Mouse (Mus musculus) heart, embryonic 11.5 days (tissue): ENCODE measurements around the gene Ttc25. TPM values are rescaled to one million over a fixed set of nuclear protein-coding genes. Genes with fewer than 3 reads are reported as not detected.
"Not testable (repeated sequence)": the region's sequence is repeated elsewhere in the genome, so short reads cannot be mapped to it uniquely, and the experiment has no call there.

Experiments used
- ATAC-seq: fragments of 200-750 bp; cut with Nextera tagmentation; replicated peaks from 2 replicates; pipeline ENCODE4 v1.8.0; 2017; ENCODE audit warnings: moderate library complexity; ENCODE audit not compliant: insufficient number of reproducible peaks, low FRiP score, low TSS enrichment
- H3K27ac ChIP-seq: fragments of 300-500 bp; sonication (generic); 2 replicates; pipeline ENCODE4 v1.5.1; 2014; ENCODE audit warnings: mild to moderate bottlenecking, low read depth, low read length
- H3K27me3 ChIP-seq: fragments of 300-500 bp; sonication (generic); 2 replicates; pipeline ENCODE4 v1.6.1; 2014; ENCODE audit warnings: mild to moderate bottlenecking, low read length, mixed read lengths; ENCODE audit not compliant: control insufficient read depth, insufficient read depth
- H3K36me3 ChIP-seq: fragments of 300-500 bp; sonication (generic); 2 replicates; pipeline ENCODE4 v1.6.1; 2014; ENCODE audit warnings: mild to moderate bottlenecking, low read length, moderate library complexity, mixed read lengths; ENCODE audit not compliant: control insufficient read depth, insufficient read depth
- H3K4me1 ChIP-seq: fragments of 300-500 bp; sonication (generic); 2 replicates; pipeline ENCODE4 v1.6.1; 2014; ENCODE audit warnings: low read length; ENCODE audit not compliant: control insufficient read depth, insufficient read depth
- H3K4me2 ChIP-seq: fragments of 300-500 bp; sonication (generic); 2 replicates; pipeline ENCODE4 v1.6.1; 2014; ENCODE audit warnings: mild to moderate bottlenecking, moderate library complexity
- H3K4me3 ChIP-seq: fragments of 300-500 bp; sonication (generic); 2 replicates; pipeline ENCODE4 v1.5.1; 2014; ENCODE audit warnings: low read depth, low read length
- H3K9ac ChIP-seq: fragments of 300-500 bp; sonication (generic); 2 replicates; pipeline ENCODE4 v1.6.1; 2014; ENCODE audit warnings: mild to moderate bottlenecking, low read depth, low read length, moderate library complexity
- H3K9me3 ChIP-seq: fragments of 300-500 bp; sonication (generic); replicated peaks from 2 replicates; pipeline ENCODE4 v1.6.1; 2016; ENCODE audit warnings: low read length; ENCODE audit not compliant: control insufficient read depth
- WGBS: fragments of 180-500 bp; shearing (Covaris S2); extraction: QIAGEN DNeasy Blood & Tissue Kit; methylation state at CpG from one replicate; pipeline ENCODE4 v1.1.7; 2014; ENCODE audit not compliant: insufficient replicate concordance; 5-methylcytosine and 5-hydroxymethylcytosine counted together
- polyA plus RNA-seq: library from polyadenylated mRNA; unstranded; fragments of >200 nt; fragmentation: Nextera tagmentation; extraction: Ambion mirVana; gene quantifications from 2 replicates; pipeline ENCODE4 v1.2.1, GENCODE M21; 2014

Gene Ttc25
- polyA plus RNA-seq, 1 experiment from 2014 or later, result 0.31 TPM

DNA sequence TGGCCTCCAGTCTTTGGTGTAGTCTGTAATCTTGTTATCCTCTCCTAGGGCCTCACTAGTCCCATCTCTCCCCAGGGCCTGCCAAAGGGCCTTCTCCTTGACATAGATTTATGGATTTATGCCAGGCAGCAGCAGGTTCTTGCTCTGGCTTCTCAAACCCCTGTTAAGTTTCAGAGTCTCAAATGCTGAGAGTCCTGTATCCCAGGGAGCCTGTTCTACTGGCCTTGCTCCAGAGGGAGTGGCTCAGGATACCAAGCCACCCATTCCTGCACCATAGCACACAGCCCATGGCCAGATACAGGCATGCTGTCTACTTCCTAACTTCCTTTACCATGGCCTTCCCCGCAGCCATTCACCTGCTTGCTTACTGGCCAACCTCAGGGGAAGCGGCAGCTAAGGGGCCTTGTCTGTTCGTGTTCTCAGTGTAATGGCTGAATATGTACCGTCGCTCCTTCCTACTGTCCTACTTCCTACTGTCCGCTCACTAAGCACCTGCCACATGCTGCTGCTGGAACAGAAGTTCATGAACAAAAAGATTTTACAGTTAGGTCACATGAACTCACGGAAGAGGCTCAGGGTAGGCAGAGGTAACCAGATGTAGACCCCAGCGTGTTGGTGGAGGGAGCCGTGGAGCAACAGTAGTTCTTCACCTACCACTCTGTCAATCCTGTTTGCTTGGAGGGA, 33.9 kb downstream of the Ttc25 start:
- WGBS, result 90% methylated on average over 9 of the region's 9 CpGs
- no peak overlapping the region for H3K9ac ChIP-seq
- H3K4me3 ChIP-seq, result no peak overlapping the region
- no peak for ATAC-seq
- H3K36me3 ChIP-seq, result peaks cover 37% of the 10 kb centered on the region
- H3K27me3 ChIP-seq, result no peaks in the 10 kb centered on the region
- peaks cover 13% of the 10 kb centered on the region for H3K4me1 ChIP-seq
- no peak overlapping the region for H3K27ac ChIP-seq
- no peak overlapping the region for H3K4me2 ChIP-seq
- H3K9me3 ChIP-seq, result no peaks in the 10 kb centered on the region

DNA sequence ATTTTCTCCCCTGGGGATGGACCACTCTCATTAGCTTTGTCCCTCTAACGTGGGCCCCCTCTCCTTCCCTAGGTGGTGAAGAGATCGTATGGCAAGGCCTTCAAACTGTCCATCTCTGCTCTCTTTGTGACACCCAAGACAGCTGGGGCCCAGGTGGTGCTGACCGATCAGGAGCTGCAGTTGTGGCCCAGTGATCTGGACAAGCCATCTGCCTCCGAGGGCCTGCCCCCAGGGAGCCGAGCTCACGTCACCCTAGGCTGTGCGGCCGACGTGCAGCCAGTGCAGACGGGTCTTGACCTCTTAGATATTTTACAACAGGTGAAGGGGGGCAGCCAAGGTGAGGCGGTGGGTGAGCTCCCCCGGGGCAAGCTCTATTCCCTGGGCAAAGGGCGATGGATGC, 34.9 kb downstream of the Ttc25 start:
- Histone ChIP-seq H3K4me3 (no peak overlapping the region), H3K9ac (no peak overlapping the region), H3K27ac (no peak overlapping the region), H3K27me3 (no peaks in the 10 kb centered on the region), H3K4me2 (no peak overlapping the region), H3K9me3 (no peaks in the 10 kb centered on the region), H3K36me3 (peaks cover 47% of the 10 kb centered on the region), H3K4me1 (peaks cover 11% of the 10 kb centered on the region)
- WGBS, result 94% methylated on average over 13 of the region's 13 CpGs
- ATAC-seq, result no peak

DNA sequence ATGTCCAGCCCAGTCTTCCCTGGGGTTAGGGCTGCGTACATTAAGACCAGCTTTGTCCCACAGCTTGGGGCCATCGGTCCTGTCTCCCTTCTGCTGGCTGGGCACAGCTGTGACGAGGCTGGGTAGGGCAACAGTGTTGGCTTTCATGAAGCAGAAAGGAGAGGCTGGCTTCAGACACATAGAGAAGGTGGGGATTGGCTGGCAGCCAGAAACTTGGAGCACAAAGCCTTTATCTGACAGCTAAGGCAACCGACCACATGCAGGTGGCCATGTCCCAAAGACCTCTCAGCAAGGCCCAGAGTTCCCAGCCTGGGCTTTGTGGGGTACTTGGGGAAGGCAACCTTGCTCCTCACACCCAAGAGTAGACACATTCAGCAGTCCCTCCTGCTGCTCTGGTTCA, 36.3 kb downstream of the Ttc25 start:
- Histone ChIP-seq H3K9ac (no peak overlapping the region), H3K36me3 (peaks cover 61% of the 10 kb centered on the region), H3K27ac (peak overlapping the region; percentile 22; the same call in 1 of the 2 replicates), H3K4me2 (no peak overlapping the region), H3K4me1 (peaks cover 6% of the 10 kb centered on the region; the same call in 1 of the 2 replicates), H3K27me3 (no peaks in the 10 kb centered on the region), H3K9me3 (no peaks in the 10 kb centered on the region), H3K4me3 (no peak overlapping the region)
- ATAC-seq, result no peak
- 80% methylated on average over 4 of the region's 4 CpGs for WGBS

- H3K9ac ChIP-seq, H3K27ac ChIP-seq, H3K27me3 ChIP-seq, H3K9me3 ChIP-seq, H3K4me1 ChIP-seq, H3K4me3 ChIP-seq, H3K4me2 ChIP-seq, ATAC-seq: not testable (repeated sequence)
- H3K36me3 ChIP-seq, result peaks cover 66% of the 10 kb centered on the region
- WGBS, result 100% methylated on average over 1 of the region's 1 CpGs
Observed at GRCm38 (mm10) chr11:100582413-100582812, 37.0 kb downstream of the Ttc25 start.

DNA sequence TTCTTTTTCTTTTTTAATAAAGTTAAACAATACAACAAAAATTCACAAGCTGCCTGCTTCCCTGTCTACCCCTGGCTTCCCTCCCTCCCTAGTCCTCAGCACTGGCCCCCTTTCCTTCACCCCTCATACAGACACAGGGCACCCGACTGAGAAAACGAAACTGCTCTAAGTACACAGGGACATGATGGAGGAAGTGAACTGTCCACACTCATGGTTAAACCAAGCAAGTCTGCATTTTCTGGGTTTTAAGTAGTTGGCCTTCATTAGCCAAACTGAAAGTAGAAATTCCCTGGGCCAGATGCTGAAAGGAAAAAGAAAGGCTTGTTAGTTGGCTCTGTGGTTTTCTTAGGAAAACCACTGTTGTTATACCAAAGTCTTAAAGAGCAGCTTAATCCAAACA, 37.4 kb downstream of the Ttc25 start:
- Histone ChIP-seq H3K4me2 (no peak overlapping the region), H3K9ac (no peak overlapping the region), H3K4me1 (peaks cover 6% of the 10 kb centered on the region; the same call in 1 of the 2 replicates), H3K4me3 (no peak overlapping the region), H3K27me3 (no peaks in the 10 kb centered on the region), H3K36me3 (peaks cover 70% of the 10 kb centered on the region), H3K27ac (no peak overlapping the region), H3K9me3 (no peaks in the 10 kb centered on the region)
- ATAC-seq, result no peak
- WGBS, result 92% methylated on average over 2 of the region's 2 CpGs

DNA sequence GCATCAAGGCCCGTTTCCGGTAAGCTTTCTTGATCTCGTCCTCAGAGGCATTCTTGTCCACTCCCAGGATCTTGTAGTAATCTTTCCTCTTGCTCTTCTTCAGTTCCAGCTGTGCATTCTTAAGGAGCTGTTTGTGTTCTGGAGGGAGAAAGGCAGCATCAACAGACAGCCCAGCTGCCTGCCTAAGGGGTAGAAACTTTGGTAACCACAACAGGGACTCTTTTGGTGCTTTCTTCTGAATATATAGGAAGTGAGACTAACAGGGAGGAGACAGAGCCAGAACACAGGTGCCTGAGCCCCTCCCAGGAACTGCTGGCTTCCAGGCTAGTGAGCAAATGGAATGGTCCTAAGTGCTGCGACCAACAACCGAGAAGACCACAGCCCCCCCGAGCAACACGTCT, 39.2 kb downstream of the Ttc25 start:
- H3K4me1 ChIP-seq, result peaks cover 6% of the 10 kb centered on the region; the same call in 1 of the 2 replicates
- H3K36me3 ChIP-seq, result peaks cover 80% of the 10 kb centered on the region
- no peak overlapping the region for H3K9ac ChIP-seq
- WGBS, result 86% methylated on average over 7 of the region's 7 CpGs
- ATAC-seq, result no peak
- H3K27me3 ChIP-seq, result no peaks in the 10 kb centered on the region
- H3K4me3 ChIP-seq, result no peak overlapping the region
- H3K9me3 ChIP-seq, result no peaks in the 10 kb centered on the region
- H3K4me2 ChIP-seq, result no peak overlapping the region
- H3K27ac ChIP-seq, result no peak overlapping the region

DNA sequence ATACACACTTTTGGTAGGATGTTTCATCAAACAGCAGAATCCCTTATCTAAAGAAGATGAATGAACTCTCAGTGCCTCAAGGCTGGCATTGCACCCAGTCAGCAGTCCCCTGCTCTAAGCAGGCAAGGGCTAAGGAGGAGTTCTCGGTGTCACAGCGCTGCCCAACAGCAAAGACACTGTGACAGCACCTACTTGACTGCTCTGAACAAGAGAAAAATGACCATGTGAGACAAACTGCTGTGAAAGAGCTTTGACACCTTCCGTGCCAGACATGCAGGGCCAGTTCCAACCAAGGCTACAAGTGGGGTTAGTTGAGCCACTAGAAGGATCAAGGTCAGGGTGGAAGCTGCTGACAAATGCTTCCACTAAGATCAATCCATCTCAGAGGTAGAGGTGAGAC, 39.7 kb downstream of the Ttc25 start:
- no peak overlapping the region for H3K27ac ChIP-seq
- ATAC-seq, result no peak
- H3K9me3 ChIP-seq, result no peaks in the 10 kb centered on the region
- no peak overlapping the region for H3K4me3 ChIP-seq
- 91% methylated on average over 3 of the region's 3 CpGs for WGBS
- peaks cover 6% of the 10 kb centered on the region; the same call in 1 of the 2 replicates for H3K4me1 ChIP-seq
- H3K36me3 ChIP-seq, result peaks cover 80% of the 10 kb centered on the region
- H3K27me3 ChIP-seq, result no peaks in the 10 kb centered on the region
- H3K9ac ChIP-seq, result no peak overlapping the region
- H3K4me2 ChIP-seq, result no peak overlapping the region

DNA sequence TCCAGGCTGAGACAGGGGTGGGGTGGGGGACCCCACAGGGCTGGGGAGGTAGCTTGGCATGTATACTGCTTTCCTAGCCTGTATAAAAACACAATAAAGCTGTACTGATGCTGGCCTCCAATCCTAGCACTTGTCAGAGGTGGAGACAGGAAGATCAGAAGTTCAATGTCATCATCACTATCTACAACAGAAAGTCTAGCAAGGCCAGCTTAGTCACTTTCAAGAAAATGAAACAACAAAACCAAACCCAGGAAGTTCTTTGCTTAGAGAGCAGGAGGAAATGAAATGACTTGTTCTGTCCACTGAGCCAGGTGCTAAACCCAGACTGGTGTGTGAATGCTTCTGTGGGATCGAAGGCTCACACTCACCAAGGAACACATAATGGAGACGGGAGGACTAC, 43.1 kb downstream of the Ttc25 start:
- H3K4me2 ChIP-seq, result no peak overlapping the region
- H3K4me3 ChIP-seq, result no peak overlapping the region
- no peaks in the 10 kb centered on the region for H3K27me3 ChIP-seq
- ATAC-seq, result no peak
- no peak overlapping the region for H3K9ac ChIP-seq
- H3K27ac ChIP-seq, result no peak overlapping the region
- no peaks in the 10 kb centered on the region for H3K4me1 ChIP-seq
- no peaks in the 10 kb centered on the region for H3K9me3 ChIP-seq
- H3K36me3 ChIP-seq, result peaks cover 80% of the 10 kb centered on the region
- WGBS, result 87% methylated on average over 2 of the region's 2 CpGs
